Mouse (Mus musculus) hindbrain, embryonic 13.5 days (tissue): ENCODE results near the gene Slc25a31. TPM values are rescaled to one million over a fixed set of nuclear protein-coding genes. Genes with fewer than 3 reads are reported as not detected.

ENCODE experiments used
- ATAC-seq: fragments of 200-750 bp; cut with Nextera tagmentation; 2 replicates; pipeline ENCODE4 v1.8.0; 2017; ENCODE audit warnings: moderate TSS enrichment; ENCODE audit not compliant: low FRiP score
- H3K27ac ChIP-seq: fragments of 300-500 bp; sonication (generic); 2 replicates; pipeline ENCODE4 v1.5.1; 2015; ENCODE audit warnings: inconsistent platforms, mild to moderate bottlenecking, moderate library complexity
- H3K27me3 ChIP-seq: fragments of 300-500 bp; sonication (generic); 2 replicates; pipeline ENCODE4 v1.6.1; 2015; ENCODE audit warnings: mild to moderate bottlenecking, inconsistent platforms
- H3K36me3 ChIP-seq: fragments of 300-500 bp; sonication (generic); 2 replicates; pipeline ENCODE4 v1.6.1; 2015; ENCODE audit warnings: mild to moderate bottlenecking, inconsistent platforms
- H3K4me1 ChIP-seq: fragments of 300-500 bp; sonication (generic); replicated peaks from 2 replicates; pipeline ENCODE4 v1.6.1; 2015; ENCODE audit warnings: inconsistent platforms
- H3K4me2 ChIP-seq: fragments of 300-500 bp; sonication (generic); 2 replicates; pipeline ENCODE4 v1.6.1; 2015; ENCODE audit warnings: inconsistent platforms, mild to moderate bottlenecking, moderate library complexity
- H3K4me3 ChIP-seq: fragments of 300-500 bp; sonication (generic); 2 replicates; pipeline ENCODE4 v1.5.1; 2015; ENCODE audit warnings: mild to moderate bottlenecking, inconsistent platforms
- H3K9ac ChIP-seq: fragments of 300-500 bp; sonication (generic); 2 replicates; pipeline ENCODE4 v1.6.1; 2015; ENCODE audit warnings: mild to moderate bottlenecking, inconsistent platforms
- H3K9me3 ChIP-seq: fragments of 300-500 bp; sonication (generic); 2 replicates; pipeline ENCODE4 v1.6.1; 2016; ENCODE audit warnings: inconsistent platforms
- whole genome bisulfite sequencing: fragments of 180-500 bp; shearing (Covaris S2); methylation state at CpG from one replicate; pipeline ENCODE4 v1.1.7; 2015; 5-methylcytosine and 5-hydroxymethylcytosine counted together
- polyA plus RNA-seq: library from polyadenylated mRNA; unstranded; fragments of >200 nt; fragmentation: Nextera tagmentation; extraction: Ambion mirVana; gene quantifications from 2 replicates; pipeline ENCODE4 v1.2.1, GENCODE M21; 2015

The Slc25a31 gene
- polyA plus RNA-seq, 1 experiment from 2014 or later: 0.27 TPM

DNA sequence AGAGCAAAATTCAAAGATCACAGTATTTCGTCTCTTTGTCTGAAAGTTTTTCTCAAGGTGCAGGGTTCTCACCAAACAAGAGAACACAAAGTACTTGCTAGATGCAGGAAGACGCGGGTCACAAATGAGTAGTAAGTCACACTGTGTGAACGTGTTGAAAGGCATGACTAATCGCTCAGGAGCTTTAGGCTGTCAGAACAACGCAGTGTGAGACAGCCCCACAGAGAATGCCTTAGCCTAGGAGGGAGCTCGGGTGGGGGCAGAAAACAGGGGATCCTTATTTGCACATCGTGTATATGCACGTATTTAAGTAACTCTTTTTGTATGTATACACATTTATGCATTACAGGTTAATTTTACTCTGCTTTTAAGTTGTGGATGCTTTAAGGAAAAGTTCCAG lies 21.8 kb upstream of the Slc25a31 start:
- WGBS: 15% methylated on average over 9 of the region's 9 CpGs
- Histone ChIP-seq H3K9me3 (no peaks in the 10 kb centered on the region), H3K9ac (no peak overlapping the region), H3K4me1 (peaks cover 29% of the 10 kb centered on the region), H3K4me3 (no peak overlapping the region), H3K27ac (peak overlapping the region; percentile 40), H3K27me3 (no peaks in the 10 kb centered on the region), H3K4me2 (peak overlapping the region; percentile 21; the same call in 1 of the 2 replicates), H3K36me3 (peaks cover 4% of the 10 kb centered on the region; the same call in 1 of the 2 replicates)
- ATAC-seq: no peak

GRCm38 (mm10) chr3:40687588-40687987 lies 21.1 kb upstream of the Slc25a31 start:
- H3K27ac ChIP-seq: no peak overlapping the region
- no peak overlapping the region for H3K4me2 ChIP-seq
- H3K36me3 ChIP-seq: peaks cover 6% of the 10 kb centered on the region; the same call in 1 of the 2 replicates
- no peaks in the 10 kb centered on the region for H3K27me3 ChIP-seq
- 56% methylated on average over 3 of the region's 3 CpGs for WGBS
- no peak overlapping the region for H3K4me3 ChIP-seq
- ATAC-seq: no peak
- H3K4me1 ChIP-seq: peaks cover 29% of the 10 kb centered on the region
- no peak overlapping the region for H3K9ac ChIP-seq
- no peaks in the 10 kb centered on the region for H3K9me3 ChIP-seq

DNA sequence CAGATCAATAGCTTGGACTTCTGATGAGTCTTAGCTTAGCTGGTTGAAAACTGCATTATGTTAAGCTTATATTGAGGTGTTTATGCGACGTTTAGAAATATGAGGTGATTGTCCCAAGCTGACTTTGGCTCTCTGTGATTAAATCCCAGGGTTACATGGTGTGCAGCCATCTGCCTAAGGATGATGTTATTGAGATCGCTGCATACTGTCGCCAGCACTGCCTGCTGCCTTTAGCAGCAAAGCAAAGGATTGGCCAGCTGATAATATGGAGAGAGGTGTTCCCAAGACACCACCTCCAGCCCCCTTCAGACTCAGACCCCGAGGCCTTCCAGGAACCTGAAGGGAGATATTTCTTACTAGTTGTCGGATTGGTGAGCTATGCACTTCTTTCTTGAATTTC lies 17.1 kb upstream of the Slc25a31 start:
- ATAC-seq: no peak
- Histone ChIP-seq H3K4me2 (no peak overlapping the region), H3K4me3 (no peak overlapping the region), H3K9ac (no peak overlapping the region), H3K27me3 (no peaks in the 10 kb centered on the region), H3K27ac (no peak overlapping the region), H3K36me3 (peaks cover 11% of the 10 kb centered on the region), H3K4me1 (peaks cover 9% of the 10 kb centered on the region), H3K9me3 (no peaks in the 10 kb centered on the region)
- WGBS: 80% methylated on average over 6 of the region's 6 CpGs

DNA sequence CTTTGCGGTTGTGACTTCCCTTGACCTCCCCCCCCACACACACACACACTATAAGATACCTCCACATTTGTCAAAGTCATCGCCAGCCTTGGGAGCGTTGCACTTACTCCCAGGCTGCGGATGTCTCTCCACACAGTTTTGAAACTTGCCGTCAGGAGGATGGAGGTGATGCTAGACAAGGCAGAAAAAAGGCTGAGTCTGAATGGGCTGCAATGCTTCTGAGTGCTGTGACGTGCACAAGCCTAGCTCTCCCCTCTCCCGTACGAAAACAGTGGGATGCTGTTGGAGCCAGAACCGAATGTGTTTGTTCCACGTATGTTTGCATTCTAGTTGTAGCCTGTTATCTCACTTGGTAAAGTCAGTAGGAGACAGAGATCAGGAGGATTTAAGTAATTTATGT lies 15.2 kb upstream of the Slc25a31 start:
- WGBS: 86% methylated on average over 10 of the region's 10 CpGs
- H3K36me3 ChIP-seq: peaks cover 21% of the 10 kb centered on the region
- no peak overlapping the region for H3K4me3 ChIP-seq
- no peak overlapping the region for H3K27ac ChIP-seq
- H3K9ac ChIP-seq: no peak overlapping the region
- no peaks in the 10 kb centered on the region for H3K9me3 ChIP-seq
- no peaks in the 10 kb centered on the region for H3K4me1 ChIP-seq
- H3K27me3 ChIP-seq: no peaks in the 10 kb centered on the region
- H3K4me2 ChIP-seq: no peak overlapping the region
- no peak for ATAC-seq

DNA sequence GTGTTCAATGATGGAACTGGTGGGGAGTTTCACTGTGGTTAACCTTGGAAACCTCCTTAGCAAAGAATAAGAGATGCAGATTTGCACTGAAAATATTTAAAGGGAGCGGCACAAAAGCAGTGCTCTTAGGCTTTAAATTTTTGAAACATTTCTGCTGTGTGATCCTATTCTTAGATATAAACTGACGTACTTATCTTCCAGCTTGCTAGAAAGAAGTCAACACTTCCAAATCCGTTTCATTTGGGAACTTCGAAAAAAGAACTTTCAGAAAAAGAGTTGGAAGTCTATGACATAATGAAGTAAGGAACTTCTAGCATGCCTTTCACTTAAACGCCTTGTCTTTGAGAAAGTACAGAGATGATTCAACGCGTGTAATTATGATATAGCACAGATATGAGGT lies 14.7 kb upstream of the Slc25a31 start:
- Histone ChIP-seq H3K9me3 (no peaks in the 10 kb centered on the region), H3K27ac (no peak overlapping the region), H3K4me1 (no peaks in the 10 kb centered on the region), H3K4me2 (no peak overlapping the region), H3K36me3 (peaks cover 26% of the 10 kb centered on the region), H3K9ac (no peak overlapping the region), H3K27me3 (no peaks in the 10 kb centered on the region), H3K4me3 (no peak overlapping the region)
- WGBS: 92% methylated on average over 7 of the region's 7 CpGs
- ATAC-seq: no peak

GRCm38 (mm10) chr3:40694438-40694837 lies 14.2 kb upstream of the Slc25a31 start:
- ATAC-seq: no peak

DNA sequence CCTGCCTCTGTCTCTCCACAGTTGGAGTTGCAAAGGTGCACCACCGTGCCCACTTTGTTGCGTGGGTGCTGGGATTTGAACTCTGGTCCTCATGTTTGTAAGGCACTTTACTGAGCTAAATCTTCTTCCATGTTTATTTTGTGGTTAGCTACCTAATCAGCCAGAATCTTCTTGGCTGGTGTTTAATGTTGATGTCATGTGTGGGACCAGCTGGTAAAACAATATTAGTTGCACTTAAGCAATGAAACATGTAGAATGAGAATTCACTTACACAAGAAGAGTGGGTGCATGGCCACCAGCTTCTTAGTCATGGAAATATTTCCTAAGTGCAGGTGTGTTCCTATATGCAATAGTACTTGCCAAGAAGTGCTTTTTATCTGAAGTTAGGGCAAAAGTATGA lies 13.5 kb upstream of the Slc25a31 start:
- no peak overlapping the region for H3K27ac ChIP-seq
- no peak overlapping the region for H3K4me3 ChIP-seq
- no peak overlapping the region for H3K4me2 ChIP-seq
- ATAC-seq: no peak
- H3K9ac ChIP-seq: no peak overlapping the region
- no peaks in the 10 kb centered on the region for H3K9me3 ChIP-seq
- WGBS: 98% methylated on average over 2 of the region's 2 CpGs
- H3K36me3 ChIP-seq: peaks cover 32% of the 10 kb centered on the region
- H3K4me1 ChIP-seq: no peaks in the 10 kb centered on the region
- no peaks in the 10 kb centered on the region for H3K27me3 ChIP-seq

More at GRCm38 (mm10) chr3:40694438-40694837, 14.2 kb upstream of the Slc25a31 start:
- Histone ChIP-seq H3K36me3 (peaks cover 30% of the 10 kb centered on the region), H3K27ac (no peak overlapping the region), H3K4me3 (no peak overlapping the region), H3K9ac (no peak overlapping the region), H3K27me3 (no peaks in the 10 kb centered on the region), H3K4me2 (no peak overlapping the region), H3K9me3 (no peaks in the 10 kb centered on the region), H3K4me1 (no peaks in the 10 kb centered on the region)
- 66% methylated on average over 2 of the region's 2 CpGs for WGBS

DNA sequence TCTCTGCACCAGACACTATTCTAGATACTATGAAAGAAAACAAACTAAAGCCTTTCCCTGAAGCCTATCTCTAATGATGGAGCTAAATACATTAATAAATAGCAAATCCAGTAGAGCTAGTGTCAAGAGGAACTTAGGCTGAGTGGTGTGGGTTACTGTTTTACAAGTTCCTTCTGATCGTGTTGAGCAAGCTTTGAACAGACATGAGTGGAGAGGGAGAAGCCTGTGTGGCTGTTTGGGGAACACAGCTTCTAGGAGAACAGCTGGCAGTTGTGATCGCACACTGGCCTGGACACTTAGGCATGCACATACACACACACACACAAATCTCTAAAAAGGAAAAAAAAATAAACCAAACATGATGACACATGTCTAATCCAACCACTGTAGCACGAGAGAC lies 9.8 kb upstream of the Slc25a31 start:
- Histone ChIP-seq H3K9me3 (no peaks in the 10 kb centered on the region), H3K27me3 (no peaks in the 10 kb centered on the region), H3K4me1 (no peaks in the 10 kb centered on the region), H3K27ac (no peak overlapping the region), H3K9ac (no peak overlapping the region), H3K4me3 (no peak overlapping the region), H3K36me3 (peaks cover 31% of the 10 kb centered on the region), H3K4me2 (no peak overlapping the region)
- no peak for ATAC-seq
- 94% methylated on average over 3 of the region's 3 CpGs for WGBS

DNA sequence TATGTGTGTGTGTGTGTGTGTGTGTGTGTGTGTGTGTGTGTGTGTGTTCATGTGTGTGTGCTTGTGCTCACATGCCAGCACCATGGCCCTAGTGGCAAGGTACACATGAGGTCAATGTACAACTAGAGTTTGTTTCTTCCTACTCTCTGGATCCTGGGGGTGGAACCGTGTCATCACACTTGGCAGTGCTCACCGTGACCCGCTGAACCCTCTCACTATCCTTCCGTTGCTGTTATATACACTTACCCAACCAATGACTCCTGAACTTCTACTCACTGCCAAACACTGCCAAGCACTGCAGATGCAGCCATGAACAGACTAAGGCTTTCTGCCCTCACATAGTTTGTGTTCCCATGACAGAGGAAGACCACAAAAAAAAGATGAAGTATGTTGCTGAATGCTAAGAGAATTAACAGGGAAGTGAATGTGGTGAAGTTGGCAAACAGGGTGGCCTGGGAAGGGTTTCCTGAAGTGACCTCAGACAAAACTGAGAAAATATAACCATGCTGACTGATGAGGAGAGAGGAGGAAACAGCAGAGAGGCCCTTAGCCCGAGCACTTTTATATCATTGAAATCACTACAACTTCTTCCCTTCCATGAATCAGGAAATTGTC lies 3.7 kb upstream of the Slc25a31 start:
- WGBS: 86% methylated on average over 5 of the region's 5 CpGs
- Histone ChIP-seq H3K4me2 (no peak overlapping the region), H3K4me3 (no peak overlapping the region)

DNA sequence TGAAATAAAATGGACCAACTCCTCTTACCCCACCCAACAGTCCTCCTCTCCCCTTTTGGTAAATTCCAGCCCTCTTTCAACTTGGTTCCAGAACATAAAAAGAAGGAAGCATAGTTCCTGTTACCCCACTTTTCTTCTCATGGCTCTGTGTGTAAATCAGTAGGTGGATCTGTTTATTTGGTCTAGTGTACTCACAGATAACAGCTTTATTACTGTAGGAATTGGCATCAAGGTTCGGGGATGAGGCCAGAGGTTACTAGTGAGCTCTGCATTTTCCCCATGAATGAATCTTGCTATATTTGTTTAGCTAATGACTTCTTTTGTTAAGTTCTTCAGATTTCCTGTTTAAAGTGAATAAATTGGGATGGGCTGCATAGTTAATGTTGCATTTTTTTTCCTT lies 7.4 kb downstream of the Slc25a31 start:
- H3K4me3 ChIP-seq: no peak overlapping the region
- no peaks in the 10 kb centered on the region for H3K36me3 ChIP-seq
- no peak overlapping the region for H3K27ac ChIP-seq
- H3K4me1 ChIP-seq: no peaks in the 10 kb centered on the region
- ATAC-seq: no peak
- no peak overlapping the region for H3K9ac ChIP-seq
- 60% methylated on average over 1 of the region's 1 CpGs for WGBS
- no peak overlapping the region for H3K4me2 ChIP-seq
- H3K27me3 ChIP-seq: no peaks in the 10 kb centered on the region
- no peaks in the 10 kb centered on the region for H3K9me3 ChIP-seq

More for the DNA sequence above, 3.7 kb upstream of the Slc25a31 start:
- Histone ChIP-seq H3K9ac (no peak overlapping the region), H3K27me3 (no peaks in the 10 kb centered on the region), H3K36me3 (peaks cover 6% of the 10 kb centered on the region; the same call in 1 of the 2 replicates), H3K27ac (no peak overlapping the region), H3K4me1 (no peaks in the 10 kb centered on the region), H3K9me3 (0 out of 2 replicates have a peak, but pooled peaks cover 3% of the 10 kb centered on the region)
- ATAC-seq: no peak

DNA sequence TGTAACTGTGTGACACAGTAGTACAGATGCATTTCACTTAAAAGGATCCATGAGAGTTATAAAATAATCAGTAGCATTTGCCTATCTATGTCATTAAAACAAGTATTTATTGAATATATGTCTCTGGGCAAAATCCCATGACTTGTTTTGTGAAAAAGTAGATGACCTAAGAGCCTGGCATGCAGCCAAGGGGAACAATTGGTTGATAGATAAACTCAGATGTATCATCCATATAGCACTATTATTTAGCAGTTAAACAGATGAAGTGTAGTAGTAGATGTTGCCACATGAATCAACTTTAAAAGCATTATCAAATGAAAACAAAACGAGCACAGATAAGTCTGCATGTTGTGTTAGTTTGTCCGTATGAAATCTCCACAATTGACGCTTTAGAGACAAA lies 10.4 kb downstream of the Slc25a31 start:
- ATAC-seq: no peak
- H3K4me1 ChIP-seq: no peaks in the 10 kb centered on the region
- H3K27me3 ChIP-seq: no peaks in the 10 kb centered on the region
- no peak overlapping the region for H3K4me3 ChIP-seq
- H3K36me3 ChIP-seq: no peaks in the 10 kb centered on the region
- H3K9ac ChIP-seq: no peak overlapping the region
- no peak overlapping the region for H3K4me2 ChIP-seq
- WGBS: 94% methylated on average over 3 of the region's 3 CpGs
- H3K27ac ChIP-seq: no peak overlapping the region
- H3K9me3 ChIP-seq: no peaks in the 10 kb centered on the region

DNA sequence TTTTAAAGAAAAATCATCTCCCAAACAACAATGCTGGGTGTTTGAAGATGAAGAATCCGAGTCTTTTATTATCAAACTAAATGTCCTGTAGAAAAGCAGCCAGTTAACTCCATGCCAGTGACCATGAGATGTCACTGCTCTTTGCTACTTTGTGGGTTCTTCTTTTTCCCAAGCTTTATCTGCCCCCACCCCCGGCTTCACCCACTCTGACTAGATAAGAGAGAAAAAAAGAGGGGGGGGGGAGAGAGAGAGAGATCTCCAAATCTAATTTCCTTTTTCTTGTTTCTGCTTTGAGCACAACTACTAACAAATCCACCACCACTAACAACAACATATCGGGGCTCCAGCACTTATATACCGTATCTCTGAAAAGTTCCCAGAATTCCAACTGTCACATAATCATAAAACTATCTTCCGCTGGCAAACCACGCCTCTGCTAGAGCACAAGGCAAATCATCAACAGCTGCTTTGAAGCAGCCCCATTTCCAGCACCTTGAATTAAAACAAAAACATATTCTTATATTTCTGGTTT lies 29.8 kb downstream of the Slc25a31 start:
- H3K27ac ChIP-seq: no peak overlapping the region
- ATAC-seq: no peak
- H3K4me3 ChIP-seq: no peak overlapping the region
- no peaks in the 10 kb centered on the region for H3K9me3 ChIP-seq
- no peak overlapping the region for H3K9ac ChIP-seq
- H3K27me3 ChIP-seq: no peaks in the 10 kb centered on the region
- WGBS: 92% methylated on average over 6 of the region's 6 CpGs
- no peaks in the 10 kb centered on the region for H3K36me3 ChIP-seq
- no peaks in the 10 kb centered on the region for H3K4me1 ChIP-seq
- H3K4me2 ChIP-seq: no peak overlapping the region
